Mouse (Mus musculus) hindbrain, embryonic 10.5 days (tissue): ENCODE data around the gene Slc25a38. TPM values are rescaled to one million over a fixed set of nuclear protein-coding genes. Genes with fewer than 3 reads are reported as not detected.

ENCODE experiments used
- DNase-seq: peaks from one replicate; pipeline ENCODE4 v3.0.0-alpha.2; 2017; ENCODE audit warnings: low spot score
- H3K27ac ChIP-seq: fragments of 300-500 bp; sonication (generic); 2 replicates; pipeline ENCODE4 v1.5.1; 2016; ENCODE audit warnings: mild to moderate bottlenecking, moderate library complexity
- H3K27me3 ChIP-seq: fragments of 300-500 bp; sonication (generic); 2 replicates; pipeline ENCODE4 v1.6.1; 2016; ENCODE audit warnings: mild to moderate bottlenecking; ENCODE audit not compliant: poor library complexity, insufficient read depth, severe bottlenecking
- H3K36me3 ChIP-seq: fragments of 300-500 bp; sonication (generic); 2 replicates; pipeline ENCODE4 v1.6.1; 2016; ENCODE audit warnings: mild to moderate bottlenecking, moderate library complexity
- H3K4me1 ChIP-seq: fragments of 300-500 bp; sonication (generic); replicated peaks from 2 replicates; pipeline ENCODE4 v1.6.1; 2016; ENCODE audit warnings: mild to moderate bottlenecking
- H3K4me3 ChIP-seq: fragments of 300-500 bp; sonication (generic); 2 replicates; pipeline ENCODE4 v1.5.1; 2016; ENCODE audit warnings: mild to moderate bottlenecking, moderate library complexity
- H3K9me3 ChIP-seq: fragments of 300-500 bp; sonication (generic); 2 replicates; pipeline ENCODE4 v1.6.1; 2016; ENCODE audit warnings: mild to moderate bottlenecking, moderate library complexity
- WGBS: fragments of 180-500 bp; shearing (Covaris S2); methylation state at CpG from one replicate; pipeline ENCODE4 v1.1.7; 2016; 5-methylcytosine and 5-hydroxymethylcytosine counted together
- polyA plus RNA-seq: library from polyadenylated mRNA; unstranded; fragments of >200 nt; fragmentation: Nextera tagmentation; extraction: Ambion mirVana; gene quantifications from 2 replicates; pipeline ENCODE4 v1.2.1, GENCODE M21; 2016

Gene Slc25a38
- polyA plus RNA-seq, 1 experiment from 2014 or later: 43.5 TPM

GRCm38 (mm10) chr9:120131784-120132288 is 21.7 kb downstream of the Slc25a38 start:
- no peak for DNase-seq
- WGBS: 92% methylated on average over 3 of the region's 3 CpGs
- H3K9me3 ChIP-seq: no peaks in the 10 kb centered on the region
- peaks cover 57% of the 10 kb centered on the region for H3K36me3 ChIP-seq
- no peak overlapping the region for H3K4me3 ChIP-seq
- peaks cover 16% of the 10 kb centered on the region for H3K4me1 ChIP-seq
- no peak overlapping the region for H3K27ac ChIP-seq
- H3K27me3 ChIP-seq: no peaks in the 10 kb centered on the region

- H3K9me3 ChIP-seq: no peaks in the 10 kb centered on the region
- H3K4me1 ChIP-seq: peaks cover 14% of the 10 kb centered on the region
- 42% methylated on average over 8 of the region's 8 CpGs for WGBS
- H3K36me3 ChIP-seq: peaks cover 57% of the 10 kb centered on the region
- no peaks in the 10 kb centered on the region for H3K27me3 ChIP-seq
- H3K4me3 ChIP-seq: no peak overlapping the region
- H3K27ac ChIP-seq: no peak overlapping the region
- no peak for DNase-seq
Measured at GRCm38 (mm10) chr9:120132980-120133754, 23.0 kb downstream of the Slc25a38 start.

GRCm38 (mm10) chr9:120133755-120134475 is 23.7 kb downstream of the Slc25a38 start:
- H3K9me3 ChIP-seq: no peaks in the 10 kb centered on the region
- DNase-seq: no peak
- peaks cover 51% of the 10 kb centered on the region for H3K36me3 ChIP-seq
- 62% methylated on average over 6 of the region's 6 CpGs for WGBS
- no peak overlapping the region for H3K27ac ChIP-seq
- H3K4me3 ChIP-seq: no peak overlapping the region
- H3K4me1 ChIP-seq: peaks cover 9% of the 10 kb centered on the region
- H3K27me3 ChIP-seq: no peaks in the 10 kb centered on the region

GRCm38 (mm10) chr9:120134529-120135160 is 24.5 kb downstream of the Slc25a38 start:
- Histone ChIP-seq H3K27me3 (no peaks in the 10 kb centered on the region), H3K9me3 (no peaks in the 10 kb centered on the region), H3K27ac (no peak overlapping the region), H3K4me1 (peaks cover 2% of the 10 kb centered on the region; the same call in 1 of the 2 replicates), H3K4me3 (no peak overlapping the region), H3K36me3 (peaks cover 44% of the 10 kb centered on the region)
- no peak for DNase-seq
- 82% methylated on average over 13 of the region's 13 CpGs for WGBS

- Histone ChIP-seq H3K27me3 (no peaks in the 10 kb centered on the region), H3K4me3 (no peak overlapping the region), H3K9me3 (no peaks in the 10 kb centered on the region), H3K4me1 (no peaks in the 10 kb centered on the region), H3K36me3 (peaks cover 36% of the 10 kb centered on the region), H3K27ac (no peak overlapping the region)
- 90% methylated on average over 11 of the region's 11 CpGs for WGBS
- no peak for DNase-seq
Measured at GRCm38 (mm10) chr9:120135454-120135853, 25.3 kb downstream of the Slc25a38 start.

GRCm38 (mm10) chr9:120140652-120141051 is 30.5 kb downstream of the Slc25a38 start:
- Histone ChIP-seq H3K4me3 (no peak overlapping the region), H3K4me1 (no peaks in the 10 kb centered on the region), H3K36me3 (peaks cover under 1% of the 10 kb centered on the region; the same call in 1 of the 2 replicates), H3K27me3 (no peaks in the 10 kb centered on the region), H3K9me3 (no peaks in the 10 kb centered on the region), H3K27ac (no peak overlapping the region)
- peak; percentile 74 for DNase-seq
- WGBS: 21% methylated on average over 4 of the region's 4 CpGs

GRCm38 (mm10) chr9:120144474-120144873 is 34.3 kb downstream of the Slc25a38 start:
- Histone ChIP-seq H3K4me1 (peaks cover 8% of the 10 kb centered on the region), H3K27me3 (peaks cover 15% of the 10 kb centered on the region; the same call in 1 of the 2 replicates), H3K36me3 (no peaks in the 10 kb centered on the region), H3K27ac (no peak overlapping the region), H3K4me3 (no peak overlapping the region), H3K9me3 (no peaks in the 10 kb centered on the region)
- no peak for DNase-seq
- 84% methylated on average over 13 of the region's 13 CpGs for WGBS

- Histone ChIP-seq H3K27ac (no peak within 1 kb of the TSS), H3K36me3 (no peaks in the 10 kb centered on the region), H3K9me3 (no peaks in the 10 kb centered on the region), H3K4me3 (no peak within 1 kb of the TSS), H3K27me3 (peaks cover 52% of the 10 kb centered on the region), H3K4me1 (peaks cover 14% of the 10 kb centered on the region)
- WGBS: 43% methylated on average over 11 of the region's 11 CpGs
- DNase-seq: no peak
Measured at GRCm38 (mm10) chr9:120149222-120149828, 39.2 kb downstream of the Slc25a38 start, which contains the start of gene Mobp. Mobp (plus strand) TSS chr9:120149707.

- no peaks in the 10 kb centered on the region for H3K9me3 ChIP-seq
- peaks cover 22% of the 10 kb centered on the region for H3K4me1 ChIP-seq
- no peak overlapping the region for H3K27ac ChIP-seq
- DNase-seq: no peak
- H3K4me3 ChIP-seq: no peak overlapping the region
- 85% methylated on average over 5 of the region's 5 CpGs for WGBS
- no peaks in the 10 kb centered on the region for H3K36me3 ChIP-seq
- peaks cover 52% of the 10 kb centered on the region for H3K27me3 ChIP-seq
Measured at GRCm38 (mm10) chr9:120151152-120151551, 41.0 kb downstream of the Slc25a38 start.

GRCm38 (mm10) chr9:120151906-120152399 is 41.8 kb downstream of the Slc25a38 start:
- Histone ChIP-seq H3K9me3 (no peaks in the 10 kb centered on the region), H3K27ac (no peak overlapping the region), H3K4me3 (no peak overlapping the region), H3K27me3 (peaks cover 47% of the 10 kb centered on the region), H3K36me3 (no peaks in the 10 kb centered on the region), H3K4me1 (peaks cover 22% of the 10 kb centered on the region)
- WGBS: 79% methylated on average over 12 of the region's 12 CpGs
- no peak for DNase-seq

GRCm38 (mm10) chr9:120158047-120158446 is 47.9 kb downstream of the Slc25a38 start:
- WGBS: 51% methylated on average over 4 of the region's 4 CpGs

GRCm38 (mm10) chr9:120163862-120164261 is 53.7 kb downstream of the Slc25a38 start:
- no peaks in the 10 kb centered on the region for H3K4me1 ChIP-seq
- no peak overlapping the region for H3K27ac ChIP-seq
- peaks cover 6% of the 10 kb centered on the region; the same call in 1 of the 2 replicates for H3K27me3 ChIP-seq
- 86% methylated on average over 16 of the region's 16 CpGs for WGBS
- H3K9me3 ChIP-seq: no peaks in the 10 kb centered on the region
- no peaks in the 10 kb centered on the region for H3K36me3 ChIP-seq
- H3K4me3 ChIP-seq: no peak overlapping the region
- DNase-seq: no peak

More at GRCm38 (mm10) chr9:120158047-120158446, 47.9 kb downstream of the Slc25a38 start:
- peaks cover 20% of the 10 kb centered on the region for H3K4me1 ChIP-seq
- peaks cover 6% of the 10 kb centered on the region; the same call in 1 of the 2 replicates for H3K27me3 ChIP-seq
- no peaks in the 10 kb centered on the region for H3K9me3 ChIP-seq
- H3K36me3 ChIP-seq: no peaks in the 10 kb centered on the region
- H3K27ac ChIP-seq: no peak overlapping the region; the same call in 1 of the 2 replicates
- no peak overlapping the region for H3K4me3 ChIP-seq
- DNase-seq: no peak
